Mouse (Mus musculus) heart, embryonic 13.5 days (tissue): ENCODE measurements around the gene Zg16. TPM values are rescaled to one million over a fixed set of nuclear protein-coding genes. Genes with fewer than 3 reads are reported as not detected.

Experiments used
- ATAC-seq: fragments of 200-750 bp; cut with Nextera tagmentation; 2 replicates; pipeline ENCODE4 v1.8.0; 2017; ENCODE audit warnings: moderate TSS enrichment; ENCODE audit not compliant: insufficient number of reproducible peaks, low FRiP score, low TSS enrichment; ENCODE audit errors: extremely low read depth
- H3K27ac ChIP-seq: fragments of 300-500 bp; sonication (generic); replicated peaks from 2 replicates; pipeline ENCODE4 v1.5.1; 2015; ENCODE audit warnings: moderate library complexity, mild to moderate bottlenecking, inconsistent platforms
- H3K27me3 ChIP-seq: fragments of 300-500 bp; sonication (generic); replicated peaks from 2 replicates; pipeline ENCODE4 v1.6.1; 2015; ENCODE audit warnings: mild to moderate bottlenecking, inconsistent platforms
- H3K36me3 ChIP-seq: fragments of 300-500 bp; sonication (generic); 2 replicates; pipeline ENCODE4 v1.6.1; 2015; ENCODE audit warnings: mild to moderate bottlenecking, inconsistent platforms
- H3K4me1 ChIP-seq: fragments of 300-500 bp; sonication (generic); 2 replicates; pipeline ENCODE4 v1.6.1; 2015; ENCODE audit warnings: inconsistent platforms
- H3K4me2 ChIP-seq: fragments of 300-500 bp; sonication (generic); 2 replicates; pipeline ENCODE4 v1.6.1; 2015; ENCODE audit warnings: inconsistent platforms, mild to moderate bottlenecking, moderate library complexity
- H3K4me3 ChIP-seq: fragments of 300-500 bp; sonication (generic); 2 replicates; pipeline ENCODE4 v1.5.1; 2015; ENCODE audit warnings: moderate library complexity, mild to moderate bottlenecking, inconsistent platforms
- H3K9ac ChIP-seq: fragments of 300-500 bp; sonication (generic); 2 replicates; pipeline ENCODE4 v1.6.1; 2015; ENCODE audit warnings: inconsistent platforms, mild to moderate bottlenecking, moderate library complexity
- H3K9me3 ChIP-seq: fragments of 300-500 bp; sonication (generic); 2 replicates; pipeline ENCODE4 v1.6.1; 2016; ENCODE audit warnings: inconsistent platforms
- WGBS: fragments of 180-500 bp; shearing (Covaris S2); methylation state at CpG from one replicate; pipeline ENCODE4 v1.1.7; 2015; ENCODE audit warnings: mixed read lengths; 5-methylcytosine and 5-hydroxymethylcytosine counted together
- polyA plus RNA-seq: library from polyadenylated mRNA; unstranded; fragments of >200 nt; fragmentation: Nextera tagmentation; extraction: Ambion mirVana; gene quantifications from 2 replicates; pipeline ENCODE4 v1.2.1, GENCODE M21; 2015

Gene Zg16
- polyA plus RNA-seq, 1 experiment from 2014 or later = not detected

- peak; percentile 5; the same call in 1 of the 2 replicates for ATAC-seq
- WGBS = 1% methylated on average over 30 of the region's 30 CpGs
- H3K4me1 ChIP-seq = peaks cover 62% of the 10 kb centered on the region
Measured at GRCm38 (mm10) chr7:127024755-127025555, 62.2 kb downstream of the Zg16 start.

GRCm38 (mm10) chr7:127023896-127024690, 63.0 kb downstream of the Zg16 start:
- H3K27ac ChIP-seq = peak overlapping the region; percentile 99
- ATAC-seq = no peak
- peaks cover 68% of the 10 kb centered on the region for H3K4me1 ChIP-seq
- WGBS = 20% methylated on average over 19 of the region's 19 CpGs
- H3K9ac ChIP-seq = peak overlapping the region; percentile 100
- H3K9me3 ChIP-seq = no peaks in the 10 kb centered on the region
- H3K36me3 ChIP-seq = peaks cover 49% of the 10 kb centered on the region
- peak overlapping the region; percentile 91 for H3K4me2 ChIP-seq
- H3K27me3 ChIP-seq = no peaks in the 10 kb centered on the region
- peak overlapping the region; percentile 94 for H3K4me3 ChIP-seq

More at GRCm38 (mm10) chr7:127024755-127025555, 62.2 kb downstream of the Zg16 start:
- Histone ChIP-seq H3K4me2 (peak overlapping the region; percentile 91), H3K36me3 (peaks cover 56% of the 10 kb centered on the region), H3K9me3 (no peaks in the 10 kb centered on the region), H3K27me3 (no peaks in the 10 kb centered on the region), H3K4me3 (peak overlapping the region; percentile 94), H3K27ac (peak overlapping the region; percentile 99), H3K9ac (peak overlapping the region; percentile 100)

- H3K9me3 ChIP-seq = no peaks in the 10 kb centered on the region
- H3K36me3 ChIP-seq = peaks cover 41% of the 10 kb centered on the region
- H3K4me2 ChIP-seq = peak overlapping the region; percentile 91
- H3K27ac ChIP-seq = 0 out of 2 replicates have a peak overlapping the region, but pooled peaks have one; percentile 5
- peak overlapping the region; percentile 100 for H3K9ac ChIP-seq
- WGBS = 81% methylated on average over 13 of the region's 13 CpGs
- peak overlapping the region; percentile 94 for H3K4me3 ChIP-seq
- no peak for ATAC-seq
- peaks cover 71% of the 10 kb centered on the region for H3K4me1 ChIP-seq
- H3K27me3 ChIP-seq = no peaks in the 10 kb centered on the region
Measured at GRCm38 (mm10) chr7:127023272-127023691, 63.8 kb downstream of the Zg16 start.

DNA sequence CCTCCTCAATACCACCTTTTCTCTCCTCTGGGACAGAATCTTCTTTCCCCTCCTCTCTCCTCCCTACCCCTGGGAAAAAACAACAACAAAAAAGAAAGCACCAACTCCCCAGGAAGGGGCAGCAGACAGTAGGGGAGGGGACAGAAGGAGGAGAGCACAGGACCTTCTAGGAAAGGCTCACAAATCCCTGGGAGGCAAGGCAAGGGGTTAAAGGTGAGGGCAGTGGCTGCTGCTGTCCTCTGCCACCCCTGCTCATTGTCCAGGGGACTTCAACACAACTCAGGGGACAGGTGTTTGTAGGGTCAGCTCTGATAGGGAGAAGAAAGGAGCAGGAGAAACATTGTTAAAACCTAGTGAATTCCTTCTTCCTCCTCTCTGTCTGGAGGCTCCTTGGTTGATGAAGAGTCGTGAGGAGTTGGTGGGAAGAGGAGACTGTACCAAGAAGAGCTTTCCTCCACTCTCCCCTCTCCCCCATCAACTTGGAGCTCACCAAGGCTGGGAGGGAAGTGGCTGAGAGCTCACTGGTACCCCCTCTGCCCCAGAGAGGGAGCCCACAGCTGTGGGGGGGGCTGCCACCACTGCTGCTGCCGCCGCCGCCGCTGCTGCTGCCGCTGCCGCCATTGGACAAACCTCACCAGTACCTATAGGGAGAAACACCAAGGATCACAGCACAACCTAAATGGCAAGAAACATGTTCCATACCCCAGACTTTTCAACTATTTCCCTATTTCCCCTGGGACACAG, 64.4 kb downstream of the Zg16 start:
- Histone ChIP-seq H3K27me3 (no peaks in the 10 kb centered on the region), H3K4me3 (no peak overlapping the region), H3K9ac (peak overlapping the region; percentile 100), H3K27ac (peak overlapping the region; percentile 65; the same call in 1 of the 2 replicates), H3K4me2 (peak overlapping the region; percentile 91), H3K36me3 (peaks cover 35% of the 10 kb centered on the region), H3K9me3 (no peaks in the 10 kb centered on the region), H3K4me1 (peaks cover 71% of the 10 kb centered on the region)
- ATAC-seq = no peak
- 79% methylated on average over 7 of the region's 7 CpGs for WGBS

- no peak for ATAC-seq
- Histone ChIP-seq H3K4me2 (peak overlapping the region; percentile 91), H3K4me1 (peaks cover 73% of the 10 kb centered on the region), H3K36me3 (peaks cover 34% of the 10 kb centered on the region), H3K27me3 (no peaks in the 10 kb centered on the region), H3K9ac (peak overlapping the region; percentile 100), H3K4me3 (peak overlapping the region; percentile 59), H3K27ac (peak overlapping the region; percentile 65), H3K9me3 (no peaks in the 10 kb centered on the region)
- 39% methylated on average over 5 of the region's 5 CpGs for WGBS
Measured at GRCm38 (mm10) chr7:127021563-127022527, 65.3 kb downstream of the Zg16 start.

- Histone ChIP-seq H3K4me3 (peak within 1 kb of the TSS; percentile 59), H3K4me2 (peak within 1 kb of the TSS; percentile 87), H3K4me1 (peaks cover 75% of the 10 kb centered on the region), H3K9ac (peak within 1 kb of the TSS; percentile 82), H3K27ac (peak within 1 kb of the TSS; percentile 65; the same call in 1 of the 2 replicates), H3K9me3 (no peaks in the 10 kb centered on the region), H3K36me3 (peaks cover 34% of the 10 kb centered on the region), H3K27me3 (no peaks in the 10 kb centered on the region)
- no peak for ATAC-seq
- WGBS = 2% methylated on average over 37 of the region's 37 CpGs
Measured at GRCm38 (mm10) chr7:127020901-127021562, 66.1 kb downstream of the Zg16 start, which contains the start of the genes Gm42742 and Prrt2. Gm42742 (minus strand) TSS chr7:127021097. Prrt2 (minus strand) TSS chr7:127021211.

GRCm38 (mm10) chr7:127020491-127020890, 66.6 kb downstream of the Zg16 start:
- H3K36me3 ChIP-seq = peaks cover 37% of the 10 kb centered on the region
- peak overlapping the region; percentile 59 for H3K4me3 ChIP-seq
- no peaks in the 10 kb centered on the region for H3K27me3 ChIP-seq
- peaks cover 80% of the 10 kb centered on the region for H3K4me1 ChIP-seq
- peak overlapping the region; percentile 87 for H3K4me2 ChIP-seq
- 37% methylated on average over 5 of the region's 5 CpGs for WGBS
- H3K27ac ChIP-seq = peak overlapping the region; percentile 65; the same call in 1 of the 2 replicates
- ATAC-seq = no peak
- peak overlapping the region; percentile 82 for H3K9ac ChIP-seq
- H3K9me3 ChIP-seq = no peaks in the 10 kb centered on the region

- Histone ChIP-seq H3K36me3 (peaks cover 42% of the 10 kb centered on the region), H3K4me1 (peaks cover 83% of the 10 kb centered on the region), H3K4me2 (peak overlapping the region; percentile 87), H3K4me3 (peak overlapping the region; percentile 59), H3K9ac (peak overlapping the region; percentile 82), H3K9me3 (no peaks in the 10 kb centered on the region), H3K27me3 (no peaks in the 10 kb centered on the region), H3K27ac (peak overlapping the region; percentile 65; the same call in 1 of the 2 replicates)
- ATAC-seq = no peak
- 62% methylated on average over 3 of the region's 3 CpGs for WGBS
Measured at GRCm38 (mm10) chr7:127020031-127020430, 67.1 kb downstream of the Zg16 start.

GRCm38 (mm10) chr7:127019306-127019960, 67.7 kb downstream of the Zg16 start:
- H3K4me3 ChIP-seq = peak overlapping the region; percentile 59; the same call in 1 of the 2 replicates
- peaks cover 39% of the 10 kb centered on the region for H3K36me3 ChIP-seq
- H3K4me2 ChIP-seq = peak overlapping the region; percentile 87
- H3K4me1 ChIP-seq = peaks cover 83% of the 10 kb centered on the region
- no peak for ATAC-seq
- peak overlapping the region; percentile 82 for H3K9ac ChIP-seq
- 74% methylated on average over 14 of the region's 14 CpGs for WGBS
- H3K27ac ChIP-seq = 0 out of 2 replicates have a peak overlapping the region, but pooled peaks have one; percentile 12
- H3K9me3 ChIP-seq = no peaks in the 10 kb centered on the region
- H3K27me3 ChIP-seq = no peaks in the 10 kb centered on the region
